Mouse (Mus musculus) bone marrow, adult 2 months (tissue): ENCODE results near the gene Ppp4r4.

Experiments
- CTCF ChIP-seq: fragments of 200-500 bp; IDR thresholded peaks from 2 replicates; pipeline ENCODE4 v1.5.1; 2011; ENCODE audit warnings: low read length, control low read depth; ENCODE audit not compliant: control insufficient read depth, insufficient read depth
- POLR2A ChIP-seq: fragments of 200-500 bp; IDR thresholded peaks from 2 replicates; pipeline ENCODE4 v1.6.1; 2011; ENCODE audit warnings: low read depth, mild to moderate bottlenecking, control low read depth, low read length, borderline replicate concordance; ENCODE audit not compliant: control insufficient read depth

DNA sequence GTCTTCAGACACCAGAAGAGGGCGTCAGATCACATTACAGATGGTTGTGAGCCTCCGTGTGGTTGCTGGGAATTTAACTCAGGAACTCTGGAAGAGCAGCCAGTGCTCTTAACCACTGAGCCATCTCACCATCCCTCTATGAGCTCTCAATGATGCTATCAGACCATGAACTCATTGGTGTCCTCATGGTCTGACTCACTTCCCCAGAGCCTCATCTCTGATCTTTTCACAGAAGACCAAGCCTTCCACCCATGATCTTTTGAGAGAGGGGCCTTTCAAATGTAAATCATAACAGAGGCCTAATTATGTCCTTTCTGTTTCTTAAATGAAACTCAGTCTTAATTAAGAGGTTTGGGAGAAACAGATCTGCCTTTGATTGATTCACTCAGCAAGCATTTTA lies 19.0 kb upstream of the Ppp4r4 start:
- TF ChIP-seq CTCF (no peak), POLR2A (no peak)
